Comparison of ENCODE assay signal across 16 mouse cellular contexts in the genomic region with DNA sequence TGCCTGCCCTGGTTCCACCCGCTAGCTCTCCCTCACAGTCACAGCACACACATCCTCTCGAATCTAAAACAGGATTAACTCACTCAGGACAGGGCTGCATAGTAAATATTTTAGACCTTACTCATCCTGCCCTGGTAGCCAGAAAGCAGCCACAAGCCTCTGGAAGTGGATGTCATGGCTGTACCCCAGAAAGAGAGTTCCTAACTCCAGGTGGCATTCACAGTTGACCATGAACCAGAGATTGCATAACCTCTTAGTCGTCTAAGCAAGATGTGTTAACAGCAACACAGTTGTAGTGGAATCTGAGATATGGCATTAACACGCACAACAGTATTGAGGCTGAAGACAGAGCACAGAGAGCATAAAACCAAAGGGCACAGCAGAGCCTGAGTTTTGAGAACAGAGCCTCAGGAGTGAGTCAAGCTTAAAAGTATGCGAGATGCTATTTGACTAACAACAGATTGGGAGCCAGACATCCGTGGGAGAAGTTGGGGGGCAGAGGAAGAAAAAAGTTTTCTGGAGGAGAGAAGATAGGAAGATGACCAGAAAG. TPM values are rescaled to one million over a fixed set of nuclear protein-coding genes. Genes with fewer than 3 reads are reported as not detected.
"Had no signal": no experiment of that assay in that cellular context is flagged by ENCODE, and none has a peak within 500 bp of the region (broad histone marks: within the 10 kb centered on the region; RNA-seq: fewer than 3 reads in every experiment).

No protein-coding gene starts in this region.

- H3K9ac ChIP-seq: limb, embryonic 15.5 days; liver, embryonic 12.5 days; lung, embryonic 14.5 days; neural tube, embryonic 15.5 days had no signal

- H3K4me1 ChIP-seq: liver, embryonic 12.5 days; neural tube, embryonic 15.5 days had no signal

- ATAC-seq: liver, embryonic 12.5 days had no signal

- H3K4me3 ChIP-seq: layer of hippocampus, adult 2 months; limb, embryonic 15.5 days; liver, embryonic 12.5 days; myocyte; neural tube, embryonic 15.5 days had no signal

- H3K36me3 ChIP-seq: limb, embryonic 15.5 days; liver, embryonic 12.5 days; neural tube, embryonic 15.5 days had no signal

- DNase-seq: kidney, postnatal 10 days; kidney, postnatal 4 days; lung, embryonic 14.5 days; lung, postnatal 14 days; midbrain, embryonic 14.5 days; thymus, adult 2 months; thymus, postnatal 25 days had no signal

- H3K27ac ChIP-seq: layer of hippocampus, adult 2 months; limb, embryonic 15.5 days; liver, embryonic 12.5 days; neural tube, embryonic 15.5 days; stomach, postnatal 0 days had no signal

- H3K4me2 ChIP-seq: limb, embryonic 15.5 days; liver, embryonic 12.5 days; lung, embryonic 14.5 days; neural tube, embryonic 15.5 days had no signal

- H3K9me3 ChIP-seq: limb, embryonic 15.5 days; liver, embryonic 12.5 days; neural tube, embryonic 15.5 days had no signal

RNA-seq across cellular contexts. Expression of gene Six3, which starts 17.0 kb away (rescaled TPM):
- total RNA-seq: megakaryocyte-erythroid progenitor cell, adult 5-6 weeks had no signal
- polyA plus RNA-seq: kidney, embryonic 14.5 days; limb, embryonic 15.5 days; liver, embryonic 12.5 days; liver, embryonic 16.5 days; lung, embryonic 14.5 days; myocyte; neural tube, embryonic 15.5 days; stomach, postnatal 0 days had no signal
